Mouse (Mus musculus) olfactory bulb, adult 2 months (tissue): Measurements from ENCODE around the gene Slc7a7. TPM values are rescaled to one million over a fixed set of nuclear protein-coding genes. Genes with fewer than 3 reads are reported as not detected.

Experiments used
- H3K27ac ChIP-seq: fragments of 200-500 bp; 2 replicates; pipeline ENCODE4 v1.5.1; 2012; ENCODE audit warnings: low read depth, low read length; ENCODE audit not compliant: insufficient read depth
- H3K4me1 ChIP-seq: fragments of 200-500 bp; 2 replicates; pipeline ENCODE4 v1.6.1; 2012; ENCODE audit warnings: low read length; ENCODE audit not compliant: control insufficient read depth, insufficient read depth
- H3K4me3 ChIP-seq: fragments of 200-500 bp; 2 replicates; pipeline ENCODE4 v1.5.1; 2012; ENCODE audit warnings: mild to moderate bottlenecking, low read depth, low read length, moderate library complexity; ENCODE audit not compliant: insufficient read depth
- CTCF ChIP-seq: fragments of 200-500 bp; IDR thresholded peaks from 2 replicates; pipeline ENCODE4 v1.5.1; 2012; ENCODE audit warnings: low read depth, mild to moderate bottlenecking, low read length, moderate library complexity; ENCODE audit not compliant: insufficient read depth
- POLR2A ChIP-seq: fragments of 200-500 bp; IDR thresholded peaks from 2 replicates; pipeline ENCODE4 v1.6.1; 2012; ENCODE audit warnings: mild to moderate bottlenecking, low read depth, low read length, moderate library complexity; ENCODE audit not compliant: insufficient read depth
- WGBS: fragments of 180-500 bp; shearing (Covaris S2); methylation state at CpG from one replicate; pipeline ENCODE4 v1.1.7; 2018; 5-methylcytosine and 5-hydroxymethylcytosine counted together
- polyA plus RNA-seq: library from polyadenylated mRNA; stranded (reverse); fragments of >200 nt; gene quantifications from 2 replicates; pipeline ENCODE4 v1.2.4, GENCODE M21; 2012; ENCODE audit warnings: low replicate concordance; ENCODE audit not compliant: missing spikeins, insufficient read depth, insufficient read length

Gene Slc7a7
- polyA plus RNA-seq, 1 experiment: not detected

GRCm38 (mm10) chr14:54427696-54428095 lies 10.1 kb upstream of the Slc7a7 start:
- WGBS: 76% methylated on average over 7 of the region's 7 CpGs
- Histone ChIP-seq H3K4me3 (no peak overlapping the region), H3K4me1 (peaks cover 18% of the 10 kb centered on the region), H3K27ac (no peak overlapping the region)
- TF ChIP-seq CTCF: no peak
- no peak for TF ChIP-seq POLR2A

GRCm38 (mm10) chr14:54426689-54427398 lies 9.3 kb upstream of the Slc7a7 start, which contains the start of gene Mrpl52:
TSS of gene Mrpl52 (plus strand) at chr14:54426909.
- Histone ChIP-seq H3K27ac (peak within 1 kb of the TSS; percentile 72), H3K4me3 (peak within 1 kb of the TSS; percentile 69), H3K4me1 (peaks cover 13% of the 10 kb centered on the region)
- peak; percentile 65; the same call in 1 of the 2 replicates for TF ChIP-seq POLR2A
- TF ChIP-seq CTCF: no peak
- under 1% methylated on average over 48 of the region's 48 CpGs for WGBS

- H3K4me3 ChIP-seq: peak overlapping the region; percentile 69
- peaks cover 6% of the 10 kb centered on the region for H3K4me1 ChIP-seq
- WGBS: 29% methylated on average over 14 of the region's 14 CpGs
- H3K27ac ChIP-seq: peak overlapping the region; percentile 72
- no peak for TF ChIP-seq POLR2A
- no peak for TF ChIP-seq CTCF
Observed at GRCm38 (mm10) chr14:54426003-54426688, 8.6 kb upstream of the Slc7a7 start.

- H3K27ac ChIP-seq: no peak overlapping the region
- no peak overlapping the region for H3K4me3 ChIP-seq
- WGBS: 33% methylated on average over 1 of the region's 1 CpGs
- TF ChIP-seq POLR2A: no peak
- TF ChIP-seq CTCF: no peak
- H3K4me1 ChIP-seq: peaks cover 2% of the 10 kb centered on the region
Observed at GRCm38 (mm10) chr14:54425540-54425939, 8.0 kb upstream of the Slc7a7 start.

GRCm38 (mm10) chr14:54424634-54425033 lies 7.1 kb upstream of the Slc7a7 start:
- WGBS: 93% methylated on average over 1 of the region's 1 CpGs
- no peak overlapping the region for H3K4me3 ChIP-seq
- H3K4me1 ChIP-seq: no peaks in the 10 kb centered on the region
- no peak overlapping the region for H3K27ac ChIP-seq
- no peak for TF ChIP-seq CTCF
- no peak for TF ChIP-seq POLR2A

GRCm38 (mm10) chr14:54423406-54423805 lies 5.8 kb upstream of the Slc7a7 start:
- no peak for TF ChIP-seq CTCF
- no peak for TF ChIP-seq POLR2A
- WGBS: 60% methylated on average over 5 of the region's 5 CpGs
- H3K4me3 ChIP-seq: no peak overlapping the region
- H3K27ac ChIP-seq: no peak overlapping the region
- no peaks in the 10 kb centered on the region for H3K4me1 ChIP-seq

- TF ChIP-seq CTCF (no peak), POLR2A (no peak)
- Histone ChIP-seq H3K27ac (no peak overlapping the region), H3K4me3 (no peak overlapping the region), H3K4me1 (0 out of 2 replicates have a peak, but pooled peaks cover 2% of the 10 kb centered on the region)
- WGBS: 77% methylated on average over 2 of the region's 2 CpGs
Observed at GRCm38 (mm10) chr14:54421014-54421413, 3.4 kb upstream of the Slc7a7 start.

- peaks cover 8% of the 10 kb centered on the region; the same call in 1 of the 2 replicates for H3K4me1 ChIP-seq
- 84% methylated on average over 4 of the region's 4 CpGs for WGBS
- TF ChIP-seq CTCF (no peak), POLR2A (no peak)
- no peak overlapping the region for H3K27ac ChIP-seq
- no peak overlapping the region for H3K4me3 ChIP-seq
Observed at GRCm38 (mm10) chr14:54416830-54417229, 750 bp downstream of the Slc7a7 start.

GRCm38 (mm10) chr14:54416229-54416775 lies 1.3 kb downstream of the Slc7a7 start:
- Histone ChIP-seq H3K27ac (no peak overlapping the region), H3K4me3 (no peak overlapping the region), H3K4me1 (peaks cover 8% of the 10 kb centered on the region; the same call in 1 of the 2 replicates)
- WGBS: 73% methylated on average over 5 of the region's 5 CpGs
- TF ChIP-seq POLR2A: no peak
- TF ChIP-seq CTCF: no peak
